Mouse (Mus musculus): ENCODE data around the gene Ppp1r15b. TPM values are rescaled to one million over a fixed set of nuclear protein-coding genes. Genes with fewer than 3 reads are reported as not detected.

The Ppp1r15b gene
- polyA plus RNA-seq, 1 experiment from 2014 or later, result 54.4 TPM

GRCm38 (mm10) chr1:133138401-133138800 is 7.5 kb downstream of the Ppp1r15b start:
- no peak for ATAC-seq (replicated peaks; ENCODE audit: low FRiP score, low TSS enrichment, low read depth)
- peaks cover 63% of the 10 kb centered on the region for H3K36me3 ChIP-seq (ENCODE audit: control insufficient read depth, insufficient read depth, low read length)
- 91% methylated on average over 1 of the region's 1 CpGs for WGBS

GRCm38 (mm10) chr1:133146014-133147009 is 15.4 kb downstream of the Ppp1r15b start:
- peaks cover 2% of the 10 kb centered on the region for H3K36me3 ChIP-seq (ENCODE audit: control insufficient read depth, insufficient read depth, low read length)
- H3K9ac ChIP-seq (ENCODE audit: low read length), result no peak overlapping the region
- H3K27ac ChIP-seq (ENCODE audit: low read depth), result no peak overlapping the region
- no peak overlapping the region for H3K4me2 ChIP-seq (ENCODE audit: low read length)
- no peaks in the 10 kb centered on the region for H3K4me1 ChIP-seq (replicated peaks; ENCODE audit: control insufficient read depth, insufficient read depth, low read length)
- H3K9me3 ChIP-seq (ENCODE audit: control insufficient read depth, low read length), result no peaks in the 10 kb centered on the region
- no peak overlapping the region for H3K4me3 ChIP-seq (ENCODE audit: low read depth, low read length)
- peak; percentile 71 for DNase-seq (ENCODE audit: low spot score)
- no peaks in the 10 kb centered on the region for H3K27me3 ChIP-seq (replicated peaks; ENCODE audit: control insufficient read depth, insufficient read depth, low read length)
- ATAC-seq (replicated peaks; ENCODE audit: low FRiP score, low TSS enrichment, low read depth), result peak; percentile 74
- 54% methylated on average over 22 of the region's 22 CpGs for WGBS

More at GRCm38 (mm10) chr1:133138401-133138800, 7.5 kb downstream of the Ppp1r15b start:
- Histone ChIP-seq H3K27ac (ENCODE audit: low read depth) (no peak overlapping the region), H3K9me3 (ENCODE audit: control insufficient read depth, low read length) (no peaks in the 10 kb centered on the region), H3K4me3 (ENCODE audit: low read depth, low read length) (no peak overlapping the region), H3K4me1 (replicated peaks; ENCODE audit: control insufficient read depth, insufficient read depth, low read length) (peaks cover 20% of the 10 kb centered on the region), H3K4me2 (ENCODE audit: low read length) (no peak overlapping the region), H3K27me3 (replicated peaks; ENCODE audit: control insufficient read depth, insufficient read depth, low read length) (no peaks in the 10 kb centered on the region), H3K9ac (ENCODE audit: low read length) (no peak overlapping the region)
- no peak for DNase-seq (ENCODE audit: low spot score)

DNA sequence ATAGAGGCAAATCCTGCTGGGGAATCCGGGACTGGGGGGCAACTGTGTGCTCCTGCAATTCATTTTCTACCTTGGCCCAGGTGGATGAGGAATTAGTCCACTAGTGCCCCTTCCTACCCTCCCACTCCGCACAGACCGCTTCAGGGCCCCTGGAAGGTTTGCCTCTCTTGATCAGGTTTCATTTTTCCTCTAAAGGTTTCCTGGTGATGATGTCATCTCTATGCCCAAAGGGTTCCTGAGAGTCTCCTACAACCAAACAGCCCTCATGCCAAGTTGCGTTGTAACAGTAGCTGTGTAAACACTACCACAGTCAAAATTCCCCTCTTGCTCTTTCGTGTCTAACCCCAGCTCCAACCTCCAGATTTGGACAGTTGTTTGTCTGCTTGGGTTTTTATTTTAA is 16.4 kb downstream of the Ppp1r15b start:
- WGBS, result 82% methylated on average over 5 of the region's 5 CpGs
- Histone ChIP-seq H3K27me3 (replicated peaks; ENCODE audit: control insufficient read depth, insufficient read depth, low read length) (no peaks in the 10 kb centered on the region), H3K4me1 (replicated peaks; ENCODE audit: control insufficient read depth, insufficient read depth, low read length) (no peaks in the 10 kb centered on the region), H3K27ac (ENCODE audit: low read depth) (no peak overlapping the region), H3K36me3 (ENCODE audit: control insufficient read depth, insufficient read depth, low read length) (no peaks in the 10 kb centered on the region), H3K4me3 (ENCODE audit: low read depth, low read length) (no peak overlapping the region), H3K9ac (ENCODE audit: low read length) (no peak overlapping the region), H3K4me2 (ENCODE audit: low read length) (no peak overlapping the region), H3K9me3 (ENCODE audit: control insufficient read depth, low read length) (no peaks in the 10 kb centered on the region)
- DNase-seq (ENCODE audit: low spot score), result no peak
- ATAC-seq (replicated peaks; ENCODE audit: low FRiP score, low TSS enrichment, low read depth), result no peak

DNA sequence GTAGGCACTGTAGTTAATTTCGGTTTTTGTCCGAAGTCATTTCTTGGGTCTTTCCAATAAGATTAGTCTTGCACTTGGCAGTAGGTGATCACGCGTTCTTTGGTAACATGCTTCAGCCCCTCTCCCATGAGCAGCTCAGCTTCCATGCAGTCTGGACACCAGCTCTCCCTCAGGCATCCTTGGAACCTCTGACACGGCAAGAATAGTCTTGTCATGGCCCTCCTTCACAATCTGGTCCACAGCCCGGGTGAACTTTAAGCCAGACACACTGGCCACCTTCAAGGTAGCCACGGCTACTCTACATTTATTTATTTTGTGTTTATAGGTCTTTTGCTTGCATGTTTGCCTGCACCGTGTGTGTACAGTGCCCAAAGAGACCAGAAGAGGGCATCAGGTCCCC is 17.2 kb downstream of the Ppp1r15b start:
- H3K36me3 ChIP-seq (ENCODE audit: control insufficient read depth, insufficient read depth, low read length), result no peaks in the 10 kb centered on the region
- no peak overlapping the region for H3K27ac ChIP-seq (ENCODE audit: low read depth)
- no peaks in the 10 kb centered on the region for H3K4me1 ChIP-seq (replicated peaks; ENCODE audit: control insufficient read depth, insufficient read depth, low read length)
- 97% methylated on average over 8 of the region's 8 CpGs for WGBS
- H3K27me3 ChIP-seq (replicated peaks; ENCODE audit: control insufficient read depth, insufficient read depth, low read length), result no peaks in the 10 kb centered on the region
- no peak overlapping the region for H3K9ac ChIP-seq (ENCODE audit: low read length)
- no peak overlapping the region for H3K4me2 ChIP-seq (ENCODE audit: low read length)
- H3K9me3 ChIP-seq (ENCODE audit: control insufficient read depth, low read length), result no peaks in the 10 kb centered on the region
- ATAC-seq (replicated peaks; ENCODE audit: low FRiP score, low TSS enrichment, low read depth) (no peak), DNase-seq (ENCODE audit: low spot score) (no peak)
- H3K4me3 ChIP-seq (ENCODE audit: low read depth, low read length), result no peak overlapping the region

GRCm38 (mm10) chr1:133150556-133150955 is 19.6 kb downstream of the Ppp1r15b start:
- no peaks in the 10 kb centered on the region for H3K9me3 ChIP-seq (ENCODE audit: control insufficient read depth, low read length)
- ATAC-seq (replicated peaks; ENCODE audit: low FRiP score, low TSS enrichment, low read depth), result no peak
- H3K4me2 ChIP-seq (ENCODE audit: low read length), result no peak overlapping the region
- no peak overlapping the region for H3K27ac ChIP-seq (ENCODE audit: low read depth)
- 94% methylated on average over 2 of the region's 2 CpGs for WGBS
- H3K9ac ChIP-seq (ENCODE audit: low read length), result no peak overlapping the region
- no peak overlapping the region for H3K4me3 ChIP-seq (ENCODE audit: low read depth, low read length)
- no peaks in the 10 kb centered on the region for H3K4me1 ChIP-seq (replicated peaks; ENCODE audit: control insufficient read depth, insufficient read depth, low read length)
- H3K27me3 ChIP-seq (replicated peaks; ENCODE audit: control insufficient read depth, insufficient read depth, low read length), result no peaks in the 10 kb centered on the region
- H3K36me3 ChIP-seq (ENCODE audit: control insufficient read depth, insufficient read depth, low read length), result no peaks in the 10 kb centered on the region
- DNase-seq (ENCODE audit: low spot score), result no peak

- DNase-seq (ENCODE audit: low spot score) (no peak), ATAC-seq (replicated peaks; ENCODE audit: low FRiP score, low TSS enrichment, low read depth) (no peak)
- Histone ChIP-seq H3K36me3 (ENCODE audit: control insufficient read depth, insufficient read depth, low read length) (no peaks in the 10 kb centered on the region), H3K27me3 (replicated peaks; ENCODE audit: control insufficient read depth, insufficient read depth, low read length) (no peaks in the 10 kb centered on the region), H3K4me1 (replicated peaks; ENCODE audit: control insufficient read depth, insufficient read depth, low read length) (no peaks in the 10 kb centered on the region), H3K9ac (ENCODE audit: low read length) (no peak overlapping the region), H3K4me2 (ENCODE audit: low read length) (no peak overlapping the region), H3K4me3 (ENCODE audit: low read depth, low read length) (no peak overlapping the region), H3K9me3 (ENCODE audit: control insufficient read depth, low read length) (no peaks in the 10 kb centered on the region), H3K27ac (ENCODE audit: low read depth) (no peak overlapping the region)
- WGBS, result 90% methylated on average over 3 of the region's 3 CpGs
These were observed 21.3 kb downstream of the Ppp1r15b start for GRCm38 (mm10) chr1:133152213-133152612.

GRCm38 (mm10) chr1:133155270-133155669 is 24.3 kb downstream of the Ppp1r15b start:
- DNase-seq (ENCODE audit: low spot score) (no peak), ATAC-seq (replicated peaks; ENCODE audit: low FRiP score, low TSS enrichment, low read depth) (no peak)
- Histone ChIP-seq H3K9ac (ENCODE audit: low read length) (no peak overlapping the region), H3K4me2 (ENCODE audit: low read length) (no peak overlapping the region), H3K4me1 (replicated peaks; ENCODE audit: control insufficient read depth, insufficient read depth, low read length) (no peaks in the 10 kb centered on the region; the same call in 1 of the 2 replicates), H3K27me3 (replicated peaks; ENCODE audit: control insufficient read depth, insufficient read depth, low read length) (0 out of 2 replicates have a peak, but pooled peaks cover under 1% of the 10 kb centered on the region), H3K27ac (ENCODE audit: low read depth) (no peak overlapping the region), H3K36me3 (ENCODE audit: control insufficient read depth, insufficient read depth, low read length) (no peaks in the 10 kb centered on the region), H3K9me3 (ENCODE audit: control insufficient read depth, low read length) (no peaks in the 10 kb centered on the region), H3K4me3 (ENCODE audit: low read depth, low read length) (no peak overlapping the region)
- WGBS, result 81% methylated on average over 6 of the region's 6 CpGs

DNA sequence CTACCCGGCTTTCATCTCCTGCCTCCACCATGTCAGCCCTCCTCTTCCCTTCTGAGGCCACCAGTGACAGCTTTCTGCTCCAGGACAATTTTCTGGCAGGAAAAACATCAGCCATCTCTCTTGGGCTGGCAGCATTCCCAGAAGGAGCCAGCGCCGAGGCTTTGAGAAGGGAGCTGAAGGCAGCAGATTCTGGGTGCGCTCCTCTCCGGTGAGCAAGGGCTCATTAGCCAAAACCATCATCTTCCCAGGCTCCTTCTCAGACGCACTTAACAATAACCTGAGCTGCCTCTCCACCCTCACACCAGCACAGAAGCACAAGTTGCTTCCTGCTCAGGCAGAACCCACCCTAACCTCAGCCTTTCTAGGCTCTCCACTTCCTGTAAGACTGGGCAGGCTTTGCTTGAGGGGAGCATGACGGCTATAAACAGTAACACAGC is 28.2 kb downstream of the Ppp1r15b start:
- ATAC-seq (replicated peaks; ENCODE audit: low FRiP score, low TSS enrichment, low read depth) (no peak), DNase-seq (ENCODE audit: low spot score) (peak; percentile 63)
- no peak overlapping the region for H3K4me3 ChIP-seq (ENCODE audit: low read depth, low read length)
- no peak overlapping the region for H3K9ac ChIP-seq (ENCODE audit: low read length)
- WGBS, result 24% methylated on average over 7 of the region's 7 CpGs
- no peaks in the 10 kb centered on the region for H3K9me3 ChIP-seq (ENCODE audit: control insufficient read depth, low read length)
- H3K27me3 ChIP-seq (replicated peaks; ENCODE audit: control insufficient read depth, insufficient read depth, low read length), result peaks cover 28% of the 10 kb centered on the region
- H3K36me3 ChIP-seq (ENCODE audit: control insufficient read depth, insufficient read depth, low read length), result no peaks in the 10 kb centered on the region
- H3K4me1 ChIP-seq (replicated peaks; ENCODE audit: control insufficient read depth, insufficient read depth, low read length), result peaks cover 10% of the 10 kb centered on the region; the same call in 1 of the 2 replicates
- peak overlapping the region; percentile 3; the same call in 1 of the 2 replicates for H3K4me2 ChIP-seq (ENCODE audit: low read length)
- no peak overlapping the region for H3K27ac ChIP-seq (ENCODE audit: low read depth)

All from intestine, embryonic 14.5 days (tissue).